Mouse (Mus musculus): ENCODE results near the gene Wdr66. TPM values are rescaled to one million over a fixed set of nuclear protein-coding genes. Genes with fewer than 3 reads are reported as not detected.

Wdr66 gene
- polyA plus RNA-seq, 2 experiments: 0.11 TPM; not detected in 1

GRCm38 (mm10) chr5:123344963-123345852, 93.3 kb downstream of the Wdr66 start:
- Histone ChIP-seq H3K4me2 (ENCODE audit: low read depth) (peak overlapping the region; percentile 81), H3K36me3 (replicated peaks; ENCODE audit: control insufficient read depth, insufficient read depth, low read depth) (no peaks in the 10 kb centered on the region), H3K27me3 (ENCODE audit: control insufficient read depth, insufficient read depth, low read length) (no peaks in the 10 kb centered on the region), H3K27ac (peak overlapping the region; percentile 67), H3K4me1 (replicated peaks; ENCODE audit: control insufficient read depth in 2 of 2, insufficient read depth in 2 of 2, low read length in 1 of 2) (peaks cover 7 to 10% of the 10 kb centered on the region in 2 experiments; a peak in 2 of 4 replicates), H3K9ac (replicated peaks) (peak overlapping the region; percentile 82), H3K9me3 (ENCODE audit: control insufficient read depth, low read length) (no peaks in the 10 kb centered on the region), H3K4me3 (ENCODE audit: insufficient read depth in 1 of 2, low read depth in 2 of 2, low read length in 2 of 2) (peak overlapping the region; percentile 84 to 88)
- peak; percentile 51; the same call in 1 of the 2 replicates for ATAC-seq (ENCODE audit: insufficient read depth)
- DNase-seq (ENCODE audit: low read depth in 3 of 3, low spot score in 3 of 3): peak in 2 of 3 experiments; percentile 17 to 33
- WGBS (ENCODE audit: insufficient replicate concordance): under 1% methylated on average over 76 of the region's 87 CpGs
- TF ChIP-seq EP300 (IDR thresholded peaks at IDR 0.05; ENCODE audit: low read depth): no peak
- TF ChIP-seq CTCF (IDR thresholded peaks at IDR 0.05; ENCODE audit: low read depth): no peak

GRCm38 (mm10) chr5:123345853-123346654, 94.2 kb downstream of the Wdr66 start:
- H3K9ac ChIP-seq (replicated peaks): peak overlapping the region; percentile 82
- H3K4me3 ChIP-seq (ENCODE audit: insufficient read depth in 1 of 2, low read depth in 2 of 2, low read length in 2 of 2): peak overlapping the region; percentile 84 to 88
- TF ChIP-seq CTCF (IDR thresholded peaks at IDR 0.05; ENCODE audit: low read depth): no peak
- no peak for TF ChIP-seq EP300 (IDR thresholded peaks at IDR 0.05; ENCODE audit: low read depth)
- WGBS (ENCODE audit: insufficient replicate concordance): 5% methylated on average over 22 of the region's 22 CpGs
- ATAC-seq (ENCODE audit: insufficient read depth): no peak
- H3K27ac ChIP-seq: no peak overlapping the region; the same call in 1 of the 2 replicates
- no peaks in the 10 kb centered on the region for H3K27me3 ChIP-seq (ENCODE audit: control insufficient read depth, insufficient read depth, low read length)
- H3K4me2 ChIP-seq (ENCODE audit: low read depth): peak overlapping the region; percentile 81
- no peaks in the 10 kb centered on the region for H3K36me3 ChIP-seq (replicated peaks; ENCODE audit: control insufficient read depth, insufficient read depth, low read depth)
- peaks cover 7 to 10% of the 10 kb centered on the region in 2 experiments; a peak in 2 of 4 replicates for H3K4me1 ChIP-seq (replicated peaks; ENCODE audit: control insufficient read depth in 2 of 2, insufficient read depth in 2 of 2, low read length in 1 of 2)
- peak in 2 of 3 experiments; percentile 26 to 32 for DNase-seq (ENCODE audit: low read depth in 3 of 3, low spot score in 3 of 3)
- H3K9me3 ChIP-seq (ENCODE audit: control insufficient read depth, low read length): no peaks in the 10 kb centered on the region

GRCm38 (mm10) chr5:123346701-123347270, 94.9 kb downstream of the Wdr66 start:
- Histone ChIP-seq H3K27me3 (ENCODE audit: control insufficient read depth, insufficient read depth, low read length) (no peaks in the 10 kb centered on the region), H3K4me1 (replicated peaks; ENCODE audit: control insufficient read depth in 2 of 2, insufficient read depth in 2 of 2, low read length in 1 of 2) (peaks cover 7 to 10% of the 10 kb centered on the region in 2 experiments; a peak in 2 of 4 replicates), H3K9ac (replicated peaks) (no peak overlapping the region; the same call in 1 of the 2 replicates), H3K4me2 (ENCODE audit: low read depth) (peak overlapping the region; percentile 81), H3K4me3 (ENCODE audit: insufficient read depth in 1 of 2, low read depth in 2 of 2, low read length in 2 of 2) (peak overlapping the region in 1 of 2 experiments; percentile 88; a peak in 2 of 4 replicates), H3K9me3 (ENCODE audit: control insufficient read depth, low read length) (no peaks in the 10 kb centered on the region), H3K27ac (no peak overlapping the region), H3K36me3 (replicated peaks; ENCODE audit: control insufficient read depth, insufficient read depth, low read depth) (no peaks in the 10 kb centered on the region)
- 71% methylated on average over 7 of the region's 7 CpGs for WGBS (ENCODE audit: insufficient replicate concordance)
- ATAC-seq (ENCODE audit: insufficient read depth) (no peak), DNase-seq (ENCODE audit: low read depth in 3 of 3, low spot score in 3 of 3) (no peak)
- TF ChIP-seq CTCF (IDR thresholded peaks at IDR 0.05; ENCODE audit: low read depth) (no peak), EP300 (IDR thresholded peaks at IDR 0.05; ENCODE audit: low read depth) (no peak)

- TF ChIP-seq EP300 (IDR thresholded peaks at IDR 0.05; ENCODE audit: low read depth) (no peak), CTCF (IDR thresholded peaks at IDR 0.05; ENCODE audit: low read depth) (no peak)
- Histone ChIP-seq H3K4me3 (ENCODE audit: insufficient read depth in 1 of 2, low read depth in 2 of 2, low read length in 2 of 2) (no peak overlapping the region), H3K27me3 (ENCODE audit: control insufficient read depth, insufficient read depth, low read length) (no peaks in the 10 kb centered on the region), H3K4me1 (replicated peaks; ENCODE audit: control insufficient read depth in 2 of 2, insufficient read depth in 2 of 2, low read length in 1 of 2) (peaks cover 7 to 10% of the 10 kb centered on the region in 2 experiments; a peak in 2 of 4 replicates), H3K36me3 (replicated peaks; ENCODE audit: control insufficient read depth, insufficient read depth, low read depth) (peaks cover 3% of the 10 kb centered on the region; the same call in 1 of the 2 replicates), H3K9me3 (ENCODE audit: control insufficient read depth, low read length) (no peaks in the 10 kb centered on the region), H3K4me2 (ENCODE audit: low read depth) (no peak overlapping the region), H3K9ac (replicated peaks) (no peak overlapping the region), H3K27ac (no peak overlapping the region)
- ATAC-seq (ENCODE audit: insufficient read depth) (no peak), DNase-seq (ENCODE audit: low read depth in 3 of 3, low spot score in 3 of 3) (no peak)
- WGBS (ENCODE audit: insufficient replicate concordance): 69% methylated on average over 2 of the region's 2 CpGs
Measured at GRCm38 (mm10) chr5:123347985-123348384, 96.1 kb downstream of the Wdr66 start.
